Mouse (Mus musculus): ENCODE measurements around the gene Sorl1. TPM values are rescaled to one million over a fixed set of nuclear protein-coding genes. Genes with fewer than 3 reads are reported as not detected.

The Sorl1 gene
- total and polyA plus RNA-seq, 2 experiments from 2014 or later = 1.1 to 12.9 TPM

DNA sequence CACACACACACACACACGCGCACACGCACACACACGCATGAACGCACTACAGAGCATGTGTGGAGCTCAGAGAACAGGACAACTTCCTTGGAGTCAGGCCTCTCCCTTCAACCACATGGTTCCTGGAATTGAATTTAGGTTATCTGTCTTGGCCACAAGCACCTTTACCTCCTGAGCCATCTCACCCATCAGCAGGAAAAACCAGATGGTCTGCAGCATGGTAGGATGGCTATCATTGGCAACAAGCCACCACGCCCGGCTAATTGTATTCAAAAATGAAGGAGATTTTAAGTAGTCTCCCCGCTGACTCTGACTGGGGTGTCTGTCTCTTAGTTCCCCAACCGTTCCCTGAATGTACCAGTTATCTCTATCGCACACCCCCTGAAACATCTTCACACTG, 17.0 kb downstream of the Sorl1 start:
- Histone ChIP-seq H3K4me1 (ENCODE audit: control insufficient read depth, insufficient read depth) (no peaks in the 10 kb centered on the region; the same call in 1 of the 2 replicates), H3K27me3 (ENCODE audit: control insufficient read depth, insufficient read depth, low read length) (no peaks in the 10 kb centered on the region), H3K4me3 (ENCODE audit: low read depth, low read length) (no peak overlapping the region), H3K9ac (replicated peaks; ENCODE audit: low read depth, low read length) (no peak overlapping the region), H3K4me2 (ENCODE audit: low read depth, low read length) (no peak overlapping the region), H3K36me3 (replicated peaks; ENCODE audit: control insufficient read depth, insufficient read depth, low read length) (no peaks in the 10 kb centered on the region), H3K27ac (ENCODE audit: low read depth) (no peak overlapping the region), H3K9me3 (replicated peaks; ENCODE audit: control insufficient read depth, low read length) (no peaks in the 10 kb centered on the region)
- DNase-seq (ENCODE audit: low spot score) = no peak
- TF ChIP-seq EP300 (IDR thresholded peaks at IDR 0.05; ENCODE audit: low read depth) (no peak), CTCF (IDR thresholded peaks at IDR 0.05; ENCODE audit: low read depth) (no peak)
- WGBS = 92% methylated on average over 10 of the region's 10 CpGs
- no peak for ATAC-seq (ENCODE audit: insufficient read depth, low read depth)

DNA sequence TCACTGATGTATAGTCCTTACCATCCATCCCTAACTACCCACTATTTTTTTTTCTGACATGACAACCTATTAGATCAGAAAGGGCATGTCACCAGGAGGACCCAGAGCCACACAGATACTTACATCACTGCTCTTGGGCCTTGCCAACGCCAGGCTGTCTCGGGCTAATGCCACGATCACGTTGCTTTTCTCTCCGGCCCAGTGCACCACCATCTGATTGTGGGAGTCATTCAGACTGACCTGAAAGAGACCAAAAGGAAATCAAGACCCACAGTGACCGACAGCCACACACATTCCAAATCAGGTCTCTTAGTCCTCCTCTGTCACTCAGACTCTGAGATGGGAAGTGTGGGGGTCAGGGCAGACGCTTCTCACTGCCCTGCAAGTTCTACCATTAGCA, 17.8 kb downstream of the Sorl1 start:
- no peak overlapping the region for H3K4me2 ChIP-seq (ENCODE audit: low read depth, low read length)
- H3K27ac ChIP-seq (ENCODE audit: low read depth) = no peak overlapping the region
- H3K27me3 ChIP-seq (ENCODE audit: control insufficient read depth, insufficient read depth, low read length) = no peaks in the 10 kb centered on the region
- no peak overlapping the region for H3K9ac ChIP-seq (replicated peaks; ENCODE audit: low read depth, low read length)
- H3K36me3 ChIP-seq (replicated peaks; ENCODE audit: control insufficient read depth, insufficient read depth, low read length) = no peaks in the 10 kb centered on the region
- H3K4me3 ChIP-seq (ENCODE audit: low read depth, low read length) = no peak overlapping the region
- TF ChIP-seq EP300 (IDR thresholded peaks at IDR 0.05; ENCODE audit: low read depth) (no peak), CTCF (IDR thresholded peaks at IDR 0.05; ENCODE audit: low read depth) (no peak)
- DNase-seq (ENCODE audit: low spot score) = no peak
- no peaks in the 10 kb centered on the region for H3K9me3 ChIP-seq (replicated peaks; ENCODE audit: control insufficient read depth, low read length)
- no peak for ATAC-seq (ENCODE audit: insufficient read depth, low read depth)
- H3K4me1 ChIP-seq (ENCODE audit: control insufficient read depth, insufficient read depth) = no peaks in the 10 kb centered on the region; the same call in 1 of the 2 replicates
- WGBS = 84% methylated on average over 7 of the region's 7 CpGs

DNA sequence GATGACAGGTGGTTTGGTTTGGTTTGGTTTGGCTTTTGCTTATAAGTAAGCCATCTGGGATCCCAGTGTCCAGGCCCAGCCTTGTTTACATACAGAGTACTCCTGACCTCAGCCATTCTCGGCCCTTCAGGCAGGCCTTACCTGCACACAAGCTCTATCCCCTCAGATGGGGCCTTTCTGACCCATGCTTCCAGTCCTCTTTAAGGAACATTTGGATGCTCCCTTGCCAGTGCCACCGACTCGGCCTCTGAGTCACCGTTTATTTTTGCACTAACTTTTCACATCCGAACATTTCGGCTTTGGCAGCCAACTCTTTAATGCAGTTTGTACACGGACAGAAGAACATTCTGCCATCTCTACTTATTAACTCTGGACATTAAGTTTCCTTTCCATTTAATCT, 20.6 kb downstream of the Sorl1 start:
- Histone ChIP-seq H3K36me3 (replicated peaks; ENCODE audit: control insufficient read depth, insufficient read depth, low read length) (no peaks in the 10 kb centered on the region), H3K27ac (ENCODE audit: low read depth) (no peak overlapping the region), H3K4me2 (ENCODE audit: low read depth, low read length) (no peak overlapping the region), H3K9me3 (replicated peaks; ENCODE audit: control insufficient read depth, low read length) (no peaks in the 10 kb centered on the region), H3K4me3 (ENCODE audit: low read depth, low read length) (no peak overlapping the region), H3K4me1 (ENCODE audit: control insufficient read depth, insufficient read depth) (no peaks in the 10 kb centered on the region), H3K27me3 (ENCODE audit: control insufficient read depth, insufficient read depth, low read length) (no peaks in the 10 kb centered on the region), H3K9ac (replicated peaks; ENCODE audit: low read depth, low read length) (no peak overlapping the region)
- TF ChIP-seq EP300 (IDR thresholded peaks at IDR 0.05; ENCODE audit: low read depth) (no peak), CTCF (IDR thresholded peaks at IDR 0.05; ENCODE audit: low read depth) (no peak)
- 46% methylated on average over 7 of the region's 7 CpGs for WGBS
- ATAC-seq (ENCODE audit: insufficient read depth, low read depth) (no peak), DNase-seq (ENCODE audit: low spot score) (no peak)

DNA sequence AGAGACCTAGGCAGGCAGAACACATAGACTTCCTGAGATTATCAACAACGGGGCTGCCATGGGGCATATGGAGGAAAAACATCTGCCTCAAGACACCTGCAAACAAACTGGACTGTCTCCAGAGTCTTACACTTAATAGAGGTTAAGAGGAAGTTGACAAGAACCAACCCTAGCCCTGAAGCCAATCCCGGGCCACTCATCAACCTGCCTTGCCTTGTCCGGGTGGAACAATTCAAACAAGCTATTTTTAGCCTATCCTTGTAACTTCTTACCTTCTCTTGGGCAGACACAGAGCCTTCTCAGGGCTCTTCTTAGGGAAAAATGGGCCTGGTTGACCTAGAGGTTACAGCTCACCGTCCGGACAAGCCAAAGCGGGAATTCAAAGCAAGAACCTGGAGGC, 22.1 kb downstream of the Sorl1 start:
- Histone ChIP-seq H3K4me1 (ENCODE audit: control insufficient read depth, insufficient read depth) (no peaks in the 10 kb centered on the region), H3K27me3 (ENCODE audit: control insufficient read depth, insufficient read depth, low read length) (no peaks in the 10 kb centered on the region), H3K4me3 (ENCODE audit: low read depth, low read length) (no peak overlapping the region), H3K4me2 (ENCODE audit: low read depth, low read length) (no peak overlapping the region), H3K27ac (ENCODE audit: low read depth) (no peak overlapping the region), H3K9ac (replicated peaks; ENCODE audit: low read depth, low read length) (no peak overlapping the region), H3K9me3 (replicated peaks; ENCODE audit: control insufficient read depth, low read length) (no peaks in the 10 kb centered on the region), H3K36me3 (replicated peaks; ENCODE audit: control insufficient read depth, insufficient read depth, low read length) (no peaks in the 10 kb centered on the region)
- no peak for TF ChIP-seq CTCF (IDR thresholded peaks at IDR 0.05; ENCODE audit: low read depth)
- no peak for TF ChIP-seq EP300 (IDR thresholded peaks at IDR 0.05; ENCODE audit: low read depth)
- WGBS = 40% methylated on average over 6 of the region's 6 CpGs
- ATAC-seq (ENCODE audit: insufficient read depth, low read depth) (no peak), DNase-seq (ENCODE audit: low spot score) (no peak)

DNA sequence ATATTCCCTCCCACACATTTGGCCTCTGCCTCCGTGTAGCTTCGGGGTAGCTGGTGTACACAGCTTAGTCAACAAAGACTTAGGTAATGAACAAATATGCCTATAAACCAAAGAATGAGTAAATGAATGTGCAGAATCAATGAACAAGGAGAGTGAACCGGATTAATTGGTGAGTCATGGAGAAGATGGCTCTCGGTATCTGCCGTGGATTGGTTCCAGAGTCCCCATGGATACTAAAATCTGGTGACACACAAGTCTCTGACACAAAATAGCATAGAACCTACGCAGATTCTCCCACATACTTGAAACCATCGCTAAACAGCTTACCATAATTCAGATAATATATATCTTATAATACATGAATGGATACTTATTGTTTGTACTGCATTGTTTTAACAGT, 22.8 kb downstream of the Sorl1 start:
- DNase-seq (ENCODE audit: low spot score) = no peak
- H3K36me3 ChIP-seq (replicated peaks; ENCODE audit: control insufficient read depth, insufficient read depth, low read length) = no peaks in the 10 kb centered on the region
- H3K4me2 ChIP-seq (ENCODE audit: low read depth, low read length) = no peak overlapping the region
- H3K4me1 ChIP-seq (ENCODE audit: control insufficient read depth, insufficient read depth) = no peaks in the 10 kb centered on the region
- TF ChIP-seq EP300 (IDR thresholded peaks at IDR 0.05; ENCODE audit: low read depth) (no peak), CTCF (IDR thresholded peaks at IDR 0.05; ENCODE audit: low read depth) (no peak)
- no peak overlapping the region for H3K4me3 ChIP-seq (ENCODE audit: low read depth, low read length)
- H3K27ac ChIP-seq (ENCODE audit: low read depth) = no peak overlapping the region
- H3K9ac ChIP-seq (replicated peaks; ENCODE audit: low read depth, low read length) = no peak overlapping the region
- no peaks in the 10 kb centered on the region for H3K27me3 ChIP-seq (ENCODE audit: control insufficient read depth, insufficient read depth, low read length)
- no peaks in the 10 kb centered on the region for H3K9me3 ChIP-seq (replicated peaks; ENCODE audit: control insufficient read depth, low read length)
- ATAC-seq (ENCODE audit: insufficient read depth, low read depth) = no peak
- WGBS = 77% methylated on average over 7 of the region's 7 CpGs

DNA sequence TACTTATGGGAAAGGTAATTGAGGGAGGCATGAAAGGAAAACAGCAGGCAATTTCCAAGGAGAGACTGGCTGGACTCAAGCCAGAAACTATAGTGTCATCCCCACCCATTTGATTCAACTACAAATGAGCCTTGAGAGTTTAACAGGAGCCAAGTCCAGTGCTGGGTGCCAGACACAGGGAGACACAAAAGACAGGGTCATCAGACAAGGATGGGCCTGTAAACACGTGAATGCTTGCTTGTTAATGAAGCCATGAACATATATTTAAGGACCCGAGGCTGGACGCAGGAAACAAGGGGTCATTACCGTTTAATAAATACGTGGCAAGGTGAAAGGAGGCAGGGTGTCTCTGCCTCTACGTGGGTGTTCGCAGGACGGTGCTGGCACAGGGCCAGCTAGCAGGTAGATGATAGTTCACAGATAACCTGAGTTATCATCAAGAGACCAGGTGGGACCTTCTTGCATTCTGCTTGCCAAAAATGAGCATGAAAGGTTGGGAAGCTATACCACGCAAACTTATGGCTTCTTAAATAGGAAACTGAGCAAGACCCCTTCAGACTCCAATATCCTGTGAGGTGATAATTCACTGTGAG, 23.4 kb downstream of the Sorl1 start:
- no peak for TF ChIP-seq CTCF (IDR thresholded peaks at IDR 0.05; ENCODE audit: low read depth)
- TF ChIP-seq EP300 (IDR thresholded peaks at IDR 0.05; ENCODE audit: low read depth) = no peak
- WGBS = 82% methylated on average over 9 of the region's 9 CpGs
- H3K9ac ChIP-seq (replicated peaks; ENCODE audit: low read depth, low read length) = no peak overlapping the region
- H3K4me3 ChIP-seq (ENCODE audit: low read depth, low read length) = no peak overlapping the region
- no peaks in the 10 kb centered on the region for H3K36me3 ChIP-seq (replicated peaks; ENCODE audit: control insufficient read depth, insufficient read depth, low read length)
- ATAC-seq (ENCODE audit: insufficient read depth, low read depth) = no peak
- H3K27ac ChIP-seq (ENCODE audit: low read depth) = no peak overlapping the region
- H3K27me3 ChIP-seq (ENCODE audit: control insufficient read depth, insufficient read depth, low read length) = no peaks in the 10 kb centered on the region
- no peaks in the 10 kb centered on the region for H3K4me1 ChIP-seq (ENCODE audit: control insufficient read depth, insufficient read depth)
- no peak for DNase-seq (ENCODE audit: low spot score)
- no peaks in the 10 kb centered on the region for H3K9me3 ChIP-seq (replicated peaks; ENCODE audit: control insufficient read depth, low read length)
- no peak overlapping the region for H3K4me2 ChIP-seq (ENCODE audit: low read depth, low read length)

Data from heart, postnatal 0 days (tissue).